Mouse (Mus musculus) liver, adult 2 months (tissue): ENCODE measurements at regions not wholly inside any gene's neighbourhood (a gene's known extent, or its start where the extent isn't known, plus 50 kb on each side); places are given as distances from the start of the nearest gene placed in this dataset.

Source experiments
- CTCF ChIP-seq: fragments of 200-500 bp; IDR thresholded peaks from 2 replicates; pipeline ENCODE4 v1.5.1; 2011; ENCODE audit warnings: low read depth, low read length, control low read depth
- POLR2A ChIP-seq: fragments of 200-500 bp; IDR thresholded peaks from 2 replicates; pipeline ENCODE4 v1.6.1; 2011; ENCODE audit warnings: low read length, control low read depth; ENCODE audit not compliant: insufficient read depth; ENCODE audit errors: extremely low read depth

GRCm38 (mm10) chr2:45688996-45689395, 571.8 kb upstream of the Zeb2 start:
- TF ChIP-seq POLR2A (no peak), CTCF (no peak)
